Mouse (Mus musculus) erythroblast, embryonic 14.5 days (primary cell): Measurements from ENCODE around the gene Esam.

Experiments
- GATA1 ChIP-seq: IDR thresholded peaks from 2 replicates; pipeline ENCODE4 v1.6.1; 2012; ENCODE audit warnings: low read length, inconsistent platforms, mixed read lengths
- TAL1 ChIP-seq: IDR thresholded peaks from 3 replicates; pipeline ENCODE4 v1.6.1; 2012; ENCODE audit warnings: low read length, inconsistent platforms, mixed read lengths

DNA sequence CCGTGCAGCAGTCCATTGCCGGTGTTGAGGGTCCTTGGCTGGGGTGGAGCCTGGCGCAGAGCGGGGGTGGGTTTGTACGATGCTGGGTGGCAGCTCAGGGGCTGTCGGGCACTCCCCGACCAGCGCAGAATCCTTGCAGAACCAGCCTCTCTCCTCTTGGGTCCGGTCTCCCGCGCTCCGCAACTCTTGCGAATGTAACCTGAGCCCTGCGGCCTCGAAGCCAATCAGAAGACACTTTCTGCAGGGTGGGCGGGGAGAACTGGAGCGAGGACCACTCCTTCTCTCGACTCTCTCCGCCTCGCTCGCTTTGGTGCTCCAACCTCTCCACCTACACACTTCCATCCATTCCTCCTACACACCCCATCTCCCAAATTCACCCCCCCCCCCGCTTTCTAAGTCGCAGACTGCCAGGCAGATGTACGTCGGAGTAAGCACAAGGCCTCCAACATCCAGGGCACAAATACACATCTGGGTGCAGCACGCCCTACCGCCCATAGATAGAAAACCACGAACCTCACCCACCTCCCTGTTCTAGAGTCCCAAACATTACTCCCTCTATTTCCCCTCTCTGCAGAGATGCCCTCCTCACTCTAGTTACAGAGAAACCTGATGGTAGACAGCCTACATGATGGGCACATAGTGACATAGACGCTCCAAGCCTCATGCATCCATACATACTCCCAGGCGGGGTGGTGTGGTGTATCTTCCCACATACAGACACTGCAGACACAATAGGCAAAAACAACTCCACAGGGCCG, 24.8 kb downstream of the Esam start, which contains the start of gene Nrgn:
- TF ChIP-seq TAL1 (no peak), GATA1 (no peak)
